Mouse (Mus musculus): Measurements from ENCODE around the gene Mmp19.

DNA sequence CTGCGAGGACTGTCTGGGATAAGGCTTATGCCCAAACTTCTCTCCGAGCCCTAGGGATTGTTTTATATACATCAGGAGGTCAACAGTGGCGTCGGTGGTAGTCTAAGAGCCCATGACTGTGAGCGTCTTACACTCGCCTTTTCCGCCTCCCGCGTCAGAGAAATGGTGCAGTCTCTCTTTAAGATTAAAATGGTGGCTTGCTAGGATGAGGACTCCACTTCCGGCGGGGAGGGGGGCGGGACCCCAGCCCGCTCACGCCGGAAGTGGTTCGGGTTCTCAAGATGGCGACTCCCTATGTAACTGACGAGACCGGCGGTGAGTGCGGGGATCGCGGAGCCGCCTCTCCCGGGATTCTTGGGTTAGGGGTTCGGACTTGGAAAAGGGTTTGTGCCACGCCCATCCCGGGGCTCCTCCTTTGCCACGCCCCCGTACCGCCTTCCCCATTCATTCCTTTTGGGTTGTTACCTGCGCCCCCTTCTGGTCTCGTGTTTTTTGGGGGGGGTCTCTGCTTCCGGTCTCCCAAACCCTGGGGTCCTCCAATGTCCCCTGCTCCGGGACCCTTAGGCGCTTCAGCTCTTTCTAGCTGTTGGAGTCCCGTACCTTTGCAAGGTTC, 42.4 kb upstream of the Mmp19 start:
- TF ChIP-seq EP300 (IDR thresholded peaks at IDR 0.05; ENCODE audit: low read depth) (no peak), CTCF (IDR thresholded peaks at IDR 0.05; ENCODE audit: low read depth) (no peak)
